Mouse (Mus musculus): Measurements from ENCODE around the gene Olfr643.
"Not testable (repeated sequence)": the region's sequence is repeated elsewhere in the genome, so short reads cannot be mapped to it uniquely, and the experiment has no call there.

Olfr643 gene

GRCm38 (mm10) chr7:104018953-104019352 is 118.3 kb downstream of the Olfr643 start:
- no peak for DNase-seq (ENCODE audit: low spot score in 2 of 2)

- DNase-seq (ENCODE audit: low spot score in 2 of 2) = no peak
Observed at GRCm38 (mm10) chr7:104017203-104017602, 120.0 kb downstream of the Olfr643 start, which contains the start of gene Olfr639. TSS of gene Olfr639 (minus strand) at chr7:104017303.

- no peak for DNase-seq (ENCODE audit: low spot score in 2 of 2)
Observed at GRCm38 (mm10) chr7:103999124-103999523, 138.1 kb downstream of the Olfr643 start.

GRCm38 (mm10) chr7:103998446-103998845 is 138.8 kb downstream of the Olfr643 start, which contains the start of gene Olfr638:
TSS of gene Olfr638 (plus strand) at chr7:103998746.
- no peak for DNase-seq (ENCODE audit: low spot score in 2 of 2)

GRCm38 (mm10) chr7:103971782-103972181 is 165.4 kb downstream of the Olfr643 start:
- no peak for DNase-seq (ENCODE audit: low spot score in 2 of 2)

- DNase-seq (ENCODE audit: low spot score in 2 of 2) = no peak
Observed at GRCm38 (mm10) chr7:103970852-103971251, 166.4 kb downstream of the Olfr643 start, which contains the start of gene Olfr635. TSS of gene Olfr635 (plus strand) at chr7:103971152.

- not testable (repeated sequence) for DNase-seq (ENCODE audit: low spot score in 2 of 2)
Observed at GRCm38 (mm10) chr7:103966873-103967272, 170.3 kb downstream of the Olfr643 start.

Measured in right cerebral cortex, adult 2 months (tissue).